Comparison of ENCODE assay signal across 12 mouse cellular contexts in the genomic region with DNA sequence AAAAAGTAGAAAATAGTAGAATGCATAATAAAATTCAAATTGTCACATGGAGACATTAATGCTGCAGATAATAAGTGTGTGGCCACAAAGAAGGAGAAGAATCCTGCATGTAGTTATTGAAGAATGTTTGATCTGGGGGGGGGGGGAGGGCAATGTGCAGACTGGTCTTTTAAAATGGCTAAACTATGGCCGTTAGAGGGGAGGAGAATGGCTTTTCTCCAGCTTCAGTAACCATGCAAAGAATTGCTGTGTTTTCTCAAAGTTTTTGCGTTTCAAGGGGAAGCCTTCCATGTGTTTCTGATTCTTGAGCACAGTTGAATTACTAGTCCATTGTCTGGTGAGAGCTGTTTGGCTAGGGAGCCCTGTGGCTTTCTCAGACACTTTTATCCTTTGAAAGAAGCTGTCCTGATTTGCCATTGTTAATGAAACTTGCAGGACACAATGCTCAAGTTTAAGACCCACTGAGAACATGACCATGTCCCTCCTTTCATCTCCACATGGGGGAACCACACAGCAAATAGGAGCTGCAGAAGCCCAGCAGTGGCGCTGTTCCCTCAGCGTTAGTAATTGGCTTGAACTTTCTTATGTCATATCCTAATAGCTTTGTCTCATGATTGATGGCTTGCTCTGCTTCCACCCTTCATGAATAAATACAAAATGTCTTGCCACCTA.
DNase-seq lines count a peak whose midpoint lies in the region; ATAC-seq and TF ChIP-seq lines count a peak whose summit lies in the region.
"Had no signal": no experiment of that assay in that cellular context is flagged by ENCODE, and none has a peak within 500 bp of the region (broad histone marks: within the 10 kb centered on the region; RNA-seq: fewer than 3 reads in every experiment).

No protein-coding gene starts in this region.

- WGBS in kidney, adult 2 months: 22% methylated on average over 4 of the region's 4 CpGs
- WGBS in forebrain, embryonic 15.5 days: 3% methylated on average over 4 of the region's 4 CpGs
- 2% methylated on average over 4 of the region's 4 CpGs for WGBS in midbrain, embryonic 13.5 days

- H3K4me1 ChIP-seq in kidney, adult 2 months (ENCODE audit: control insufficient read depth, insufficient read depth, low read length): no peaks in the 10 kb centered on the region
- H3K4me1 ChIP-seq in forebrain, embryonic 15.5 days: no peaks in the 10 kb centered on the region
- H3K4me1 ChIP-seq in midbrain, embryonic 13.5 days (replicated peaks): peaks cover 4% of the 10 kb centered on the region; the same call in 1 of the 2 replicates
- H3K4me1 ChIP-seq: heart, embryonic 12.5 days had no signal

- DNase-seq in kidney, postnatal 4 days: peak; percentile 2 to 9
- DNase-seq in kidney, adult 2 months: no peak
- peak; percentile 21 for DNase-seq in brain, adult 2 months (ENCODE audit: low read depth, low spot score)
- DNase-seq in layer of hippocampus, postnatal 10 days (ENCODE audit: low spot score in 2 of 2): no peak
- no peak for DNase-seq in testis, postnatal 14 days (ENCODE audit: low spot score)
- DNase-seq in cerebellum, adult 9-10 months: no peak
- DNase-seq: adrenal gland, postnatal 10 days; lung, postnatal 36 days had no signal

- TF ChIP-seq POLR2A in kidney, adult 2 months (IDR thresholded peaks at IDR 0.05; ENCODE audit: low read depth, low read length): no peak

- H3K4me2 ChIP-seq in forebrain, embryonic 15.5 days (replicated peaks): no peak overlapping the region
- H3K4me2 ChIP-seq in midbrain, embryonic 13.5 days (replicated peaks): no peak overlapping the region
- H3K4me2 ChIP-seq: heart, embryonic 12.5 days had no signal

- no peak for TF ChIP-seq CTCF in kidney, adult 2 months (conservative IDR thresholded peaks at IDR 0.05; ENCODE audit: insufficient read depth, insufficient read length, low read depth, low read length)

- H3K4me3 ChIP-seq in kidney, adult 2 months (ENCODE audit: insufficient read depth, low read depth, low read length): no peak overlapping the region
- H3K4me3 ChIP-seq in forebrain, embryonic 15.5 days: no peak overlapping the region
- no peak overlapping the region for H3K4me3 ChIP-seq in midbrain, embryonic 13.5 days (replicated peaks)
- H3K4me3 ChIP-seq: erythroblast, embryonic 14.5 days; heart, embryonic 12.5 days had no signal

- ATAC-seq in forebrain, embryonic 15.5 days (replicated peaks): peak; percentile 55
- peak; percentile 89 for ATAC-seq in midbrain, embryonic 13.5 days

- no peak overlapping the region for H3K9ac ChIP-seq in forebrain, embryonic 15.5 days (replicated peaks)
- no peak overlapping the region for H3K9ac ChIP-seq in midbrain, embryonic 13.5 days (replicated peaks)
- H3K9ac ChIP-seq: heart, embryonic 12.5 days had no signal

- H3K9me3 ChIP-seq in forebrain, embryonic 15.5 days: no peaks in the 10 kb centered on the region
- no peaks in the 10 kb centered on the region for H3K9me3 ChIP-seq in midbrain, embryonic 13.5 days
- H3K9me3 ChIP-seq: heart, embryonic 12.5 days had no signal

- no peaks in the 10 kb centered on the region for H3K27me3 ChIP-seq in kidney, adult 2 months (replicated peaks; ENCODE audit: control insufficient read depth, insufficient read depth, low read length)
- H3K27me3 ChIP-seq in forebrain, embryonic 15.5 days: no peaks in the 10 kb centered on the region
- H3K27me3 ChIP-seq in midbrain, embryonic 13.5 days: no peaks in the 10 kb centered on the region
- H3K27me3 ChIP-seq: heart, embryonic 12.5 days had no signal

- H3K27ac ChIP-seq in kidney, adult 2 months (ENCODE audit: insufficient read depth, low read depth, low read length): no peak overlapping the region
- no peak overlapping the region for H3K27ac ChIP-seq in forebrain, embryonic 15.5 days (replicated peaks)
- H3K27ac ChIP-seq in midbrain, embryonic 13.5 days: no peak overlapping the region

- no peaks in the 10 kb centered on the region for H3K36me3 ChIP-seq in kidney, adult 2 months (ENCODE audit: control insufficient read depth, insufficient read depth, low read length)
- H3K36me3 ChIP-seq in forebrain, embryonic 15.5 days: no peaks in the 10 kb centered on the region
- H3K36me3 ChIP-seq in midbrain, embryonic 13.5 days: no peaks in the 10 kb centered on the region
- H3K36me3 ChIP-seq: heart, embryonic 12.5 days had no signal

Comparison
In these comparisons a context has a peak if more than half of its experiments do, and no peak if none do; other contexts are left out.
1. DNase-seq: peak in kidney, postnatal 4 days (2 of 2) and brain, adult 2 months (single experiment); none in kidney, adult 2 months (single experiment), layer of hippocampus, postnatal 10 days (0 of 2), testis, postnatal 14 days (single experiment) and cerebellum, adult 9-10 months (single experiment).